Mouse (Mus musculus): Measurements from ENCODE around the gene Ccdc174.

DNA sequence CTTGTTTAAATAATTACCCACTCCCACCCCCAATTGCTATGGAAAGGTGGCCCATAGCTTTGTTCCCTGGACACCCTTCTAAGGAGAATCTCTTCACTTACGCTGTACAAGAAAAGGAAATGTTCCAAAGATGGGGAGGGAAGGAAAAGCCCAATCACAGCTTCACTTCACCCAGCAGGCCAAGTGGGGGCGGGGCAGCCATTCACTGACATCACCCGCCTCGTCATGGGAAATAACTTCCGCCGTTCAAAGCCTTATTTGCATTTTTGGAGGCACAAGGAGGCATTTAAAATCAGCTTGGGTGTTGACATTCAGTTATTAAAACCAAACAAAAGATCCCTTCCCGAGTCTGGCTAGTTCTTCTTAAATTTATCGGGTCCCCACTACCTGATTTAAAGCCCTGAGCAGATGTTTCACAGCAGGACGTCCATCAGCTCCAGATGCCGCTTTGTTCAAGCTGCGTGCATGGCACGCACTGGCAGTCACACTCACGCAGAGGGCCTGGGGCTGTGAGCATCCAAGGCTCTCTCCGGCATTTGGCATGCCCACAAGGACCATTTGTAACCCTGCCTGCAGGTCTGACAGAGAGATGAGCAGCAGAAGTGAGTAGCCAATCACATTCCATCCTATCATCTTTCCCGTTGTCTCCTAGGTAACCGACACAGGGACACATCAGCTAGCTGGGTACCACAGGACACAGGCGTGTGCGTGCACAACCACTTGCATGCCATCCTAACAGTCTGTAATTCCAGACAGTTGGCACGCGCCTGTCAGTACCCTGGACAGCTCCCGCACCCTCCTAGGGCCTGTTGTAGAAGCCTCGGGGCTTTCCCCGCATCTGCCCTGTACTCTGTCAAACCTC is 38.6 kb upstream of the Ccdc174 start:
- TF ChIP-seq CTCF (IDR thresholded peaks at IDR 0.05; ENCODE audit: borderline replicate concordance, extremely low read depth, insufficient read depth, insufficient read length) (no peak), POLR2A (IDR thresholded peaks at IDR 0.05; ENCODE audit: borderline replicate concordance, extremely low read depth, insufficient read depth, insufficient read length, poor library complexity, severe bottlenecking) (peak; percentile 37; the same call in 1 of the 2 replicates)
